Mouse (Mus musculus) testis, postnatal 10 days (tissue): ENCODE data around the gene Peli3.

Experiments
- DNase-seq: peaks from one replicate; pipeline ENCODE4 v3.0.0; 2021; ENCODE audit warnings: low spot score

Peli3 gene

GRCm38 (mm10) chr19:4909376-4909775 lies 33.6 kb downstream of the Peli3 start:
- no peak for DNase-seq

- no peak for DNase-seq
Observed at GRCm38 (mm10) chr19:4908107-4908506, 34.8 kb downstream of the Peli3 start.

GRCm38 (mm10) chr19:4905979-4906794 lies 36.7 kb downstream of the Peli3 start, which contains the start of gene Bbs1:
Bbs1 (minus strand) TSS chr19:4906628.
- DNase-seq: peak; percentile 89

- no peak for DNase-seq
Observed at GRCm38 (mm10) chr19:4899888-4900287, 43.0 kb downstream of the Peli3 start.

- DNase-seq: no peak
Observed at GRCm38 (mm10) chr19:4898972-4899371, 44.0 kb downstream of the Peli3 start.

GRCm38 (mm10) chr19:4896780-4897520 lies 46.0 kb downstream of the Peli3 start:
- DNase-seq: no peak

GRCm38 (mm10) chr19:4891798-4892197 lies 51.1 kb downstream of the Peli3 start:
- no peak for DNase-seq

- no peak for DNase-seq
Observed at GRCm38 (mm10) chr19:4889791-4890190, 53.1 kb downstream of the Peli3 start.

GRCm38 (mm10) chr19:4883961-4884360 lies 59.0 kb downstream of the Peli3 start:
- DNase-seq: no peak
